Mouse (Mus musculus) megakaryocyte-erythroid progenitor cell, adult 5-6 weeks (primary cell): ENCODE data around the gene Snrnp35. TPM values are rescaled to one million over a fixed set of nuclear protein-coding genes. Genes with fewer than 3 reads are reported as not detected.
A peak's percentile ranks its signal among the peaks of the same experiment; 100 is the strongest.

Experiments
- ATAC-seq: replicated peaks from 2 replicates; pipeline ENCODE4 v1.8.0; 2016; ENCODE audit warnings: mild to moderate bottlenecking, inconsistent platforms; ENCODE audit not compliant: severe bottlenecking, poor library complexity, low FRiP score, low TSS enrichment
- total RNA-seq, 2 experiments: library from RNA; stranded (forward) in 1 of 2; stranded (reverse) in 1 of 2; fragments of 200-1000, 215-1000 nt in 1 of 2; fragments of >200 nt in 1 of 2; fragmentation: Nextera tagmentation in 1 of 2; gene quantifications; 2 replicates each; pipeline ENCODE4 v1.2.3; 2014 to 2017

The Snrnp35 gene
- total RNA-seq, 2 experiments from 2014 or later, result 3.2 to 9.4 TPM

DNA sequence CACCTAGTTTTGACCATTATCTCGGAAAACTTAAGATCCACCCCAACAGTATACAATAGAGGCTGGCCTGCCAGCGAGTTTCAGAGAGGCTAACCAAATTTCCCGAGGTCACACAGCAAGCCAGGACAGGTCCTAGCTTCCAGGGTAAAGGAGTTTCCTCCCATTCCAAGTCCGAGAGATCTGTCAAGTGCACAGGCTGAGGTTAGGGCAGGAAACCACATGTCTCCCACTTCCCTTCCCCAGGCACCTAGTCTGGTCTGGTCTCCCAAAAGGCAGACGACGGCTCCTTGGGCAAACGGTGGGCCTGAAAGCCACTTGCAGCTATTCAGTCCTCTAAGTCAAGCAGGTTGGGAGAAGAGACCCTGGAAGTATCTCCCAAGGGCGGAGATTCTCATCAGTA is 46.8 kb downstream of the Snrnp35 start:
- no peak for ATAC-seq

DNA sequence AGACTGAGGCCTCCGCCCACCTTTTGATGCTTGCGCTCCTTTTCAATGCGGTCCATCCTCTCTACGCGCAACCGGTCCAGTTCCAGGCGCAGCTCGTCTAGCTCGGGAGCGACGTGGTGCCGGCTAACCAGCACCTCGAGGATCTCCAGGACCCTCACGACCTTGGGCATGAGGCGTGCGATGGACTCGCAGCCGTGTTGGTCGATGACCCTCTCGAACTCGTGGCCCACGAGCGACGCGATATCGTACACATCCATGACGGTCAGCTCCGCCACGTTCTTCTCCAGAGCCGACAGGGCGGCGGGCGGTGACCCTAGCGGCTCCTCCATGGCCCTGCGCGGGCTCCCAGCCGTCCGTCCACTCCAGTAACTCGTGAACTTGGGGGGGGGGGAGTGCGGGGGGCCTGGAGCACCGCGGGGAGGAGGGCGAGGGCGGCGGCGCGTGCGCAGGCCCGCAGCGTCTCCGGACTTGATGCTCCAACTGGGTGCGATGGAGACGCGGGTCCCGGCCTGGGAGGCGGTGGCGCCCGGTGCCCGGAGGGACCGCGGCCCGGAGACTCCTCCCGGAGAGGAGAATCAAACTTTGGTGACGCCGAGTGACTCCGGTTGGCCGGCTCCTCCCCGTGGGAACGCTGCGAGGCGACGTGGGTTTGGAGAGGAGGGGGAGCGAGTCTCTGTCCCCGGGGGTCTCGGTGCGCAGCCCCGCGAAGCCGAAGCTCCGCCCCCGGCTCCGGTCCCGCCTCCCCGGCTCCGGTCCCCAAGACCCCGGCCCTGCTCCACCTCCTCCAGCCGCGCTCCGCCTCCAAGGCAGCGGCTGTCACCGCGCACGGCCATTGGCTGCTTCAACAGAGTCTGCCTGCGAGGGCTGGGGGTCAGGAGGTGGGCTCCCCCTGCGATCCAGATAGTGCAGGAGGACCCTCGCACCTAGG is 48.0 kb downstream of the Snrnp35 start, which contains the start of gene Rilpl1:
Rilpl1 (minus strand) TSS at position 737 of the 928 bp plus-strand sequence.
- ATAC-seq, result peak; percentile 63

DNA sequence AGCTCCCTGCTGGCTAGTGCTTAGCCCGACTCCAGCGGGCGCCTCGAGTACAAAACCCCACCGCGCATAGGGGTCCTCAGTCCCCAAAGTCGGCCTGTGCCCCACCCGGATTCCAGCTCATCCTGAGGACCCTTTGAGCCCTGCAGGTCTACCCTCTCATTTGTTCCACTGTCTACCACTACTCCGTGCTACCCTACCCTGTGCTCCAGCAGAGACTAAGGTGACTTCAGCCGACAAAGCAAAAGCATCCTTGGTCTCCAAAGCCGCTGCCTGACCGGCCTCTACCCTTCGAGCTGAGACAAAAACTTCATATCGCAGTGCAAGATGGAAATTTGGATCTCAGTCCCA is 48.6 kb downstream of the Snrnp35 start:
- ATAC-seq, result 0 out of 2 replicates have a peak, but pooled peaks have one; percentile 12

DNA sequence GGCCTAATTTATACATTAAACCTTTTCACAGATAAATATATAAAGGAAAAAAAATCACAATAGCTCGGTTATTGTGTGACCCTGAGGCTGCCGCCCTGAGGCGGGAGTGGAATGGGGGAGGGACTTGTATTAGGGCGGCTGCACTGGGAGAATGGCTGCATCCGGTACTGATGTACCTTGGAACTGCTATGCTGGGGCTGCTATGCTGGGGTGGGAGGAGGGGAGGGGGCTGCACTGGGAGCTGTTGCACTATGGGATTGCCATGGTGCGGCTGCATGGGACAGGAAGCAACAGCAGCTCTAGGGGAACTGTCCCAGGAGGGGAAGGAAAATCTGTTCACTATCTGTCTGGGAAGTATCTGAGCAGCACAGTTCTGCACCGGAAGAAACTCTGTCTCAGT is 49.5 kb downstream of the Snrnp35 start:
- ATAC-seq, result no peak

DNA sequence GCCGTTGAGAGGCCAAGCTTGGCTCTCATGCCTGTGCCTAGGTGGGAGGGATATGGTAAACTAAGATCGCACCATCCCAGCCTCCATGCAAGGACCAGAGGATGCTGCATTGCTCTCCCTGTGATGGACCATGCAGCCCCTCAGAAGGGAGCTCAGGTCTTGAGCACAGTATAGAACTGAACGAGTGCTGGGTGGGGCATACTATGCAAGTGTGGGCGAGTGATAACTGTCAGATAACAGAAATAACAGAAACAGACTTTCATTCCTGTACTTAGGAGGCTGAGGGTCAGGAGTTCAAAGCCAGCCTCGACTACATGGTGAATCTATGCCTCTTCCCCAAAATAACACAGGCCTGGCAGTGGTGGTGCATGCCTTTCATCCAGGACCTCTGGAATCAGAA is 52.1 kb downstream of the Snrnp35 start:
- ATAC-seq, result no peak

DNA sequence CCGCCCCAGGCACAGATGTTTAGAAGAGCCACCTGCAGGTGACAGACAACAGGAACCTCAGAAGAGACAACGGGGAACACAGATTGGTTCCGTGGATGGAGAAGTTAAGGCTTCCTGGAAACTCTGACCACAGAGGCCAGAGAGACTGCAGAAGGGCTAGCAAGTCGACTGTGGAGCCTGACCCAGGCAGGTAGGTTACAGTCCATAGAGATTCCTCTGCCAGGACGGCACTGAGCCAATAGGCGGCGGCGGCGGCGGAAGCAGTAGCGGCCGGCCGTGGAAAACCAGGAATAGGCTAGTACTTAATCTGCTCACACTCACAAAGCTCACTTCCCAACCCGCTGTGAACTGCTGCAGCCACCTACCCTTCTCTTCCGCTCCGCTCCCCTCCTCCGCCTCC is 53.8 kb downstream of the Snrnp35 start:
- ATAC-seq, result no peak

DNA sequence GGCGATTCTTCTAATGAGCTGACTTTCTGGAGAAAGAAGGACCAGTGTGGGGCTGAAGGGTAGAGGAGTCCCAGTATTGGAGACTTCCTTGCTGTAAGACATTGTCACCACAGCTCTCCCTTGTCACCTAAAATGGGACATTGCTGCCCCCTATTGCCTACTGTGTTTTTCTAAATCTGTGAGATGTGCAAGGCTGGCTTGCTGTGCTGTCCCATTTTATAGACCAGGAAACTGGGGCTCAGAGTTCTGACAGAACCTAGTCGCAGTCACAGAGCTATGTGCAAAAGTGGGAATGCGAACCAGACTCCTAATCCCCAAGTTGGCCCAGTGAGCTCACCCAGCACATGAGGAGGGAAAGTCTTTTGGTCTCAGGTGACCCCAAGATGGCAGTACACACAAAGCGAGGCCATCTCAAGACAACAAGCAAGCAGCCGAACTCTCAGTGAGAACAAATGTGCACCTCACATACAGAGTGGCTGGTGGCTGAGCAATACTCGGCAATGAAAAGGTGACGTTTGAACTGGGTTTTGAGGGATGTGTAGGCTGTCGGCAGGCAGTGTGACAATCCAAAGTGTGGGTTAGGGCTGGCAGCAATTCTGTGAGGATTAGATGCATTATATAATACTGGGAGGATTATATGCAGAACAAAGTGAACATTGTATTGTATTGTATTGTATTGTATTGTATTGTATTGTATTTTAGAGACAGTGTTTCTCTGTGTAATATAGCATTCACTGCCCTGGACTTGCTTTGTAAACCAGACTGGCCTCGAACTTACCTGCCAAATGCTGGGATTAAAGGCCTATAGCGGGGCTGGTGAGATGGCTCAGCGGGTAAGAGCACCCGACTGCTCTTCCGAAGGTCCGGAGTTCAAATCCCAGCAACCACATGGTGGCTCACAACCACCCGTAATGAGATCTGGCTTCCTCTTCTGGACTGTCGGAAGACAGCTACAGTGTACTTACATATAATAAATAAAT is 56.2 kb downstream of the Snrnp35 start:
- ATAC-seq, result 0 out of 2 replicates have a peak, but pooled peaks have one; percentile 20

DNA sequence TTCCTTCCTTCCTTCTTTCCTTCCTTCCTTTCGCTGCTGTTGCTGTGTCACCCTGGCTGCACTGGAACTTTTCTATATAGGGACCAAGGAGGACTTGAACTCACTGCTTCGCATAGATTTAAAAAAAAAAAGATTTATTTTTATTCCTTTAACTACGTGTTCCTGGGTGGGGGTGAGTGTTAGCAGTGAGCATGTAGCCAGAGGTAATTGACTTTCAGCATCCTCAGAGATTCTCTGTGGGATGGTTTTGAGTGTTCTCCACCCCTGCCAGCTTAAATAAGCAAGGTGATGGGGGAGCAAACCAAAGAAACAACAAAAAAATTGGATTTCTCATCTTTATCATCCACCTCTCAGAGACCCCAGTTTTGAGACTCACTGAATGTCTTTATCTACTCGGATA is 57.0 kb downstream of the Snrnp35 start:
- ATAC-seq, result no peak

DNA sequence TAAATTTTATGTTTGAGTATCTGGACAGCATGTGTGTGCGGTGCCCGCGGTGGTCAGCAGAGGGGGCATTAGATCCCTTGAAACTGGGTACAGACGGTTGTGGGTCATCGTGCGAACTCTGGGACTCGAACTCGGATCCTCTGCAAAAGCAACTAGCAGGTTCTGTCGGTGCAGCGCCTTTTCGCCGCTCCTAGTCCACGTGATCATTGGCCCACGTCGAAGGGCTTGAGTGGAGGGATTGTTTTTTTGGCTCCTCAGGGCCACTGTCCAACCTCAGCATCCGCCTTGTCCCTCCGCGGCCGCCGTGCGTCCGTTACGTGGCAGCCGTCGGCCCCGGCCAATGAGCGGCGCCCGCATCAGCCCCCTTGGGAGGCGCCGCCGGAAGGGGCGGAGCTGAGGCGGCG is 57.5 kb downstream of the Snrnp35 start, which contains the start of gene Tmed2:
Tmed2 (plus strand) TSS at position 313 of the 404 bp plus-strand sequence.
- ATAC-seq, result peak; percentile 90

Other genes starting within 250 kb of the Snrnp35 start
- gene Pitpnm2, start 233.4 kb upstream of the Snrnp35 start, total RNA-seq (2014; fragmentation: Nextera tagmentation), result 23.7 and 33.3 TPM in 2 replicates
- 6.5 and 10.9 TPM in 2 replicates for gene Pitpnm2, start 233.4 kb upstream of the Snrnp35 start, total RNA-seq (2017)
- gene Mphosph9, start 155.2 kb upstream of the Snrnp35 start, total RNA-seq (2014; fragmentation: Nextera tagmentation), result 19.5 and 24.7 TPM in 2 replicates
- gene Mphosph9, start 155.2 kb upstream of the Snrnp35 start, total RNA-seq (2017), result 24.7 and 36.7 TPM in 2 replicates
- gene 2810006K23Rik, start 155.0 kb upstream of the Snrnp35 start, total RNA-seq (2014; fragmentation: Nextera tagmentation), result 9.2 and 13.2 TPM in 2 replicates
- 16.6 and 18.7 TPM in 2 replicates for gene 2810006K23Rik, start 155.0 kb upstream of the Snrnp35 start, total RNA-seq (2017)
- gene Cdk2ap1, start 120.1 kb upstream of the Snrnp35 start, total RNA-seq (2014; fragmentation: Nextera tagmentation), result 300 and 366 TPM in 2 replicates
- 205 and 275 TPM in 2 replicates for gene Cdk2ap1, start 120.1 kb upstream of the Snrnp35 start, total RNA-seq (2017)
- 131 and 149 TPM in 2 replicates for gene Sbno1, start 57.1 kb upstream of the Snrnp35 start, total RNA-seq (2014; fragmentation: Nextera tagmentation)
- gene Sbno1, start 57.1 kb upstream of the Snrnp35 start, total RNA-seq (2017), result 255 and 297 TPM in 2 replicates
- gene Kmt5a, start 43.2 kb upstream of the Snrnp35 start, total RNA-seq (2014; fragmentation: Nextera tagmentation), result 177 and 250 TPM in 2 replicates
- 187 and 201 TPM in 2 replicates for gene Kmt5a, start 43.2 kb upstream of the Snrnp35 start, total RNA-seq (2017)
- 16.1 and 18.0 TPM in 2 replicates for gene Rilpl2, start 4.8 kb upstream of the Snrnp35 start, total RNA-seq (2014; fragmentation: Nextera tagmentation)
- gene Rilpl2, start 4.8 kb upstream of the Snrnp35 start, total RNA-seq (2017), result 13.8 and 19.0 TPM in 2 replicates
- gene Rilpl1, start 48.3 kb downstream of the Snrnp35 start, total RNA-seq (2014; fragmentation: Nextera tagmentation), result 2.4 TPM in 1 of 2 replicates, not detected in the other
- 2.2 and 6.6 TPM in 2 replicates for gene Rilpl1, start 48.3 kb downstream of the Snrnp35 start, total RNA-seq (2017)
- 300 and 349 TPM in 2 replicates for gene Tmed2, start 57.6 kb downstream of the Snrnp35 start, total RNA-seq (2014; fragmentation: Nextera tagmentation)
- 809 and 870 TPM in 2 replicates for gene Tmed2, start 57.6 kb downstream of the Snrnp35 start, total RNA-seq (2017)
- gene Ddx55, start 69.7 kb downstream of the Snrnp35 start, total RNA-seq (2014; fragmentation: Nextera tagmentation), result 27.4 and 28.9 TPM in 2 replicates
- gene Ddx55, start 69.7 kb downstream of the Snrnp35 start, total RNA-seq (2017), result 24.3 and 27.6 TPM in 2 replicates
- gene Eif2b1, start 96.0 kb downstream of the Snrnp35 start, total RNA-seq (2014; fragmentation: Nextera tagmentation), result 62.9 and 86.1 TPM in 2 replicates
- 56.2 and 57.5 TPM in 2 replicates for gene Eif2b1, start 96.0 kb downstream of the Snrnp35 start, total RNA-seq (2017)
- 43.2 and 61.5 TPM in 2 replicates for gene Gtf2h3, start 96.0 kb downstream of the Snrnp35 start, total RNA-seq (2014; fragmentation: Nextera tagmentation)
- 71.7 and 80.0 TPM in 2 replicates for gene Gtf2h3, start 96.0 kb downstream of the Snrnp35 start, total RNA-seq (2017)
- gene Atp6v0a2, start 145.4 kb downstream of the Snrnp35 start, total RNA-seq (2014; fragmentation: Nextera tagmentation), result 25.7 and 28.3 TPM in 2 replicates
- gene Atp6v0a2, start 145.4 kb downstream of the Snrnp35 start, total RNA-seq (2017), result 18.2 and 19.2 TPM in 2 replicates
- gene Dnah10, start 242.0 kb downstream of the Snrnp35 start, total RNA-seq (2014; fragmentation: Nextera tagmentation), result not detected in 2 replicates
- not detected in 2 replicates for gene Dnah10, start 242.0 kb downstream of the Snrnp35 start, total RNA-seq (2017)